Mouse (Mus musculus) hematopoietic stem cell, adult 5-6 weeks (primary cell): Measurements from ENCODE around the gene Scube3. TPM values are rescaled to one million over a fixed set of nuclear protein-coding genes. Genes with fewer than 3 reads are reported as not detected.
"Not testable (repeated sequence)": the region's sequence is repeated elsewhere in the genome, so short reads cannot be mapped to it uniquely, and the experiment has no call there.

Experiments used
- ATAC-seq, 2 experiments: fragments of 125-278 bp in 1 of 2; replicated peaks in 1 of 2; 2 replicates each; pipeline ENCODE4 v1.8.0; 2016 to 2017; ENCODE audit warnings: inconsistent platforms in 2 of 2, mild to moderate bottlenecking in 2 of 2, moderate number of reproducible peaks in 2 of 2, low read depth in 1 of 2, moderate TSS enrichment in 1 of 2; ENCODE audit not compliant: low FRiP score in 2 of 2, poor library complexity in 2 of 2, severe bottlenecking in 2 of 2, insufficient read depth in 1 of 2, low TSS enrichment in 1 of 2
- total RNA-seq: library from RNA; stranded (forward); fragments of 172-1452, 232-1000 nt; gene quantifications from 2 replicates; pipeline ENCODE4 v1.2.3, GENCODE M21; 2017

Gene Scube3
- total RNA-seq, 1 experiment from 2014 or later: 3.8 TPM

DNA sequence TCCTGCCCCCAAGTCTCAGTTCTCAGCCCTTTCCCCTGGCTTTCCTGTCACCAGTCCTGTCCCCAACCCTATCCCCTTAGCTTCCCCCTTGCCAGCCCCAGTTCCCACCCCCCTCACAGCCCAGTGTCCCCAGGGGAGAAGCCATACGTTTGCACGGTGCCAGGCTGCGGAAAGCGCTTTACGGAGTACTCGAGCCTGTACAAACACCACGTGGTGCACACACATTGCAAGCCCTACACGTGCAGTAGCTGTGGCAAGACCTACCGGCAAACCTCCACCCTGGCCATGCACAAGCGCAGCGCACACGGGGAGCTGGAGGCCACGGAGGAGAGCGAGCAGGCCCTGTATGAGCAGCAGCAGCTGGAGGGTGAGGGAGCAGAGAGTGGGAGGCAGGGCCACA, 60.0 kb downstream of the Scube3 start:
- ATAC-seq: no peak

GRCm38 (mm10) chr17:28204052-28204720, 62.2 kb downstream of the Scube3 start:
- peak in 1 of 2 experiments; percentile 38; a peak in 2 of 4 replicates for ATAC-seq

GRCm38 (mm10) chr17:28205443-28205842, 63.5 kb downstream of the Scube3 start:
- no peak for ATAC-seq

DNA sequence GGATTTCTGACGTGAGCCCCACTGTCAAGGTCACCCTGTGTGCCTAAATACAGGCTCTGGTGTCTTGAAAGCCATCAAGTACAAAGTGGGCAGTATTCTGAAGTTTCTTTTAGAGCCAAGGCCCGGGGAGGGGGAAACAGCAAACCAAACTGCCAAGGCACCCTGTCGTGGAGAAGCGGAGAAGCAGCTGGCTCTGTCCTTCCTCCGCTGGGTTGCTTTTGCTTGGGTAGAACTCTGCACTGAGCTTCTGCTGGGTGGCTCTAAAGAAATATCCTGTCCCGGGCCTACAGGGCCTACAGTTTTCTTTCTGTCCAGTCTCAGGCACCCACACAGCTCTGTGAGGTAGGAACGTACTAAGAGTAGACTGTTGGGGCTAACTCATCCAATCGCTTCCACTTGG, 65.2 kb downstream of the Scube3 start:
- ATAC-seq: no peak

- peak; percentile 68 to 81 for ATAC-seq
These were observed 65.8 kb downstream of the Scube3 start, which contains the start of gene Def6 for GRCm38 (mm10) chr17:28207591-28208313. TSS of gene Def6 (plus strand) at chr17:28207778.

DNA sequence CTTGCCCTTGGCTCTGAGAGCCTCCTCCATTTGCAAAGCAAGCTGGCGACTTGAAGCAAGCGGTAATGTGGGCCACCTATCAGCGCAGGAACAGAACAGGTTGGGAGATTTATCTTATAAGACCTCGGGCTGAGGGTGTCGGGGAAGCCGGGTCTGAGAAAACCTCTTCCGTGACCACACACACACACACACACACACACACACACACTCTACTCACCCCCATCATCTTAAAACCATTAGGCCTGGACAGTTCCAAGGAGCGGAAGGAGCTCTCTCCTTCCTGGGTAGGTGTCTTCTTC, 66.3 kb downstream of the Scube3 start:
- ATAC-seq: no peak

GRCm38 (mm10) chr17:28209457-28210110, 67.6 kb downstream of the Scube3 start:
- ATAC-seq: peak; percentile 12 to 35; a peak in 2 of 4 replicates

DNA sequence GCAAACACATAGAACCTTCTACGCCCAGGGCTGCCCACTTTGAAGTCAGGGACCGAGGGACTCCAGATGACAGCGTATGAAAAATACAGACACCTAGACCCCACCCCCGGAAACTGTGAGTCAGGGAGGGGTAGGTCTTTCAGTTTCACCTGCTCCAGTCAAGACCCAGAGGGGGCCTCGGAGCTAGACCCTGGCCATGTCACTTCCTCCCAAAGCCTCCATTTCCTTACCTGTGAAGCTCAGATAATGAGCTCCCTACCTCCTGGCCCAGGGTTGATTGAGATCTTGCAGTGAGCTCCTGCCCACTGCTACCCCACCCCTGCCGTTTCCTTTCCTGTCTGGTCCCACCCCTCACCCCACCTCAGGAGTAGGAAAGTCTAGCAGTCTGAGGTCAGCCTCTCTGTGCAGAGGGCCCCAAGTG, 70.0 kb downstream of the Scube3 start:
- ATAC-seq: peak; percentile 23 to 40

DNA sequence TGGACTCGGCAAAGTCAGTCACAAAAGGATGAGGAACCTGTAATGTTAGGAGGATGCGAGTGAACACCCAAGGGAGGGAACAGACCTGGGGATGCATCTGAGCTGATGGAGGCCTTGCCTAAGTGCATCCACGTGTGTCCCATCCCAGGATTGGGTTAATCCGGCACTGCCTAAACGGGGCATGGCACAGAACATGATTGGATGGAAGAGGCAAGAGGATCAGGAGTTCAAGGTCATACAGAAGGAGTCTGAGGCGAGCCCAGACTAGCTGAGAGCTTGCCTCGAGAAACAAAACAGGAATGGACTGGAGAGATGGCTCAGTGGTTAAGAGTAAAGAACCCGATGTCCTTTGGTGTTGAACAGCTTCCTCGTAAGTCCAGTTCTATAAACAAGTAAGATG, 70.5 kb downstream of the Scube3 start:
- no peak; a peak in 1 of 4 replicates for ATAC-seq

DNA sequence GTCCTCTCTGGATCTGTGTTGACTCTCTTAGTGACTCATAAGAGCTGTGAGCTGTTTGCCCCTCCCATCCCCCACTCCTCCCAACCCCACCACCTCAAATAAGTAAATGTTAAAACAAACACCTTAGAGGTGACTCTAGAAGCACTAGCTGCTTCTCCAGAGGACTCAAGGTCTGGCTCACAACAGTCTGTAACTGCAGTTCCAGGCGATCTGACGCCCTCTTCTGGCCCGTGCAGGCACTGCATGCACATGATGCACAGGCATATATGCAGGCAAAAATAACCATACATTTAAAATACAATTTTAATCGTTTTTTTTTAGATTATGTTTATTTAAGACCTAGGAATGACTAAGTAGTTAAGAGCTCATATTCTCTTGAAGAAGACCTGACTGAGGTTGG, 71.3 kb downstream of the Scube3 start:
- ATAC-seq: no peak

GRCm38 (mm10) chr17:28216791-28217190, 74.8 kb downstream of the Scube3 start:
- no peak for ATAC-seq

DNA sequence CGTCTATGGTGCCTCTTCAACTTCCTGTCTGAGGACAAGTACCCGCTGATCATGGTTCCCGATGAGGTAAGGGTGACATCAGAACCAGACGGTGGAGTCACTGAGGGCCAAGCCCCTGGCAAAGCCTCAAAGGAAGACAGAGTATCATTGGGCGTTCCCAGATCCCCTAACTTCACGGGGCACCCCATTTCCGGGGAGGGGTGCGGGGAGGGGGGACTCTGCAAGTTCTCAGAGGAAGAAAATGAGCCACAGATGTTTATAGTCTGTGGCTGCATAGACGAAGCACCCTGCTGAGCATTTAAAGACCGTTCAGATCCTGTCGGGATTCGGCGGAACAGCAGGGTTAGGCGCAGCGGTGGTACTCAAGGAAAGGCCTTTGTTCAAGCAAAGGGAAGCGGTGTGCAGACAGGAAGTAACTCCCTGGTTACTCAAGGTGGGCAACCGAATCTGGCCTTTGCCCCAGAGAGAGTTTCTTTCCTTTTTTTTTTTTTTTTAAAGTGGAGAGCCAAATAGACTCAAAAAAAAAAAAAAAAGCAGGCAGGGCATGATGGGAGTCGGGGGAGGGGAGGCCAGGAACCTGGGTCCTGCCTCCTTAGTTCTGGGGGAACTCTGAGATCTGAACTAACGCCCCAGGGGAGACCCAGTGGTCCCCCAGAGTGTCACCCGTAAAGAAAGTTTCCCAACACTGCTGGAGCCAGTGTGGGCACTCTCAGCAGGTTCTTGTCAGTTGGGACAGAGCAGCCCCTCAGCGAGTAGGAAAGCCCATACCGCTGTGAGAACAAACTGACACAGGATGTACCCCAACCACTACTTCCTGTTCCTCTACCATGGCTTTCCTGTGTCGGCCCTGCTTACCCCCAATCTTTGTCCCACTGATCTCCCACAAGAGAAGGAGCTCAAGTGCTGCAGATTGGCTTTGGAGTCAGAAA, 76.0 kb downstream of the Scube3 start:
- ATAC-seq: peak; percentile 74 to 77

- not testable (repeated sequence) for ATAC-seq
These were observed 80.5 kb downstream of the Scube3 start for GRCm38 (mm10) chr17:28222463-28222862.

DNA sequence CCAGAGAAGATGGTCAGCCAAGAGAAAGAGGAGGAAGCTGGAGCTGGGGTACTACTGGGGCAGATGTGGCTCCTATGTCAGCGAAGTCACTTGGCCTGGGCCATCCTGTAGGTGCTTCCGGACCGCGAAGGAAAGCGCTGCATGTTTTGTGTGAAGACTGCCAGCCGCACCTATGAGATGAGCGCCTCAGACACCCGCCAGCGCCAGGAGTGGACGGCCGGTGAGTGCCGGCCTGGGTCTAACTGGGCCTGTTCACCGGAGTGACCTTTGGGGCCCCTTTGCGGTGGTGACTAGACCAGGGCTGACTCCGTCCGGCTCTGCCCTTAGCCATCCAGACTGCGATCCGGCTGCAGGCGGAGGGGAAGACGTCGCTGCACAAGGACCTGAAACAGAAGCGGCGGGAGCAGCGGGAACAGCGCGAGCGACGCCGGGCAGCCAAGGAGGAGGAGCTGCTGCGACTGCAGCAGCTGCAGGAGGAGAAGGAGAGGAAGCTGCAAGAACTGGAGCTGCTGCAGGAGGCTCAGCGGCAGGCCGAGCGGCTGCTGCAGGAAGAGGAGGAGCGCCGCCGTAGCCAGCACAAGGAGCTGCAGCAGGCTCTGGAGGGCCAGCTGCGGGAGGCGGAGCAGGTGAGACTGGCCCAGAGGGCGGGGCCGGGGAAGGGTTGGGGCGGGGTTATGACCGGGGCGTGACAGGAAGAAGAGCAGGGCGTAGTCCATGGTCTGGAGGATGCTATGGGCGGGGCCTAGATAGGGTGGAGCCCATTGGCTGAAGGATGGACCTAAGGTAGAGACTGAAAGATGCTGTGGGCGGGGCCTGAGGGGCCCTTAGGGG, 81.8 kb downstream of the Scube3 start:
- peak; percentile 78 to 79 for ATAC-seq
